Mouse (Mus musculus) kidney, embryonic 14.5 days (tissue): ENCODE data around the gene Uba3. TPM values are rescaled to one million over a fixed set of nuclear protein-coding genes. Genes with fewer than 3 reads are reported as not detected.

Experiments
- ATAC-seq: fragments of 200-750 bp; cut with Nextera tagmentation; 2 replicates; pipeline ENCODE4 v1.8.0; 2017; ENCODE audit warnings: moderate number of reproducible peaks, mild to moderate bottlenecking, moderate TSS enrichment, moderate library complexity; ENCODE audit not compliant: low FRiP score, low TSS enrichment
- H3K27ac ChIP-seq: fragments of 300-500 bp; sonication (generic); 2 replicates; pipeline ENCODE4 v1.5.1; 2014; ENCODE audit warnings: low read depth, mild to moderate bottlenecking, low read length, moderate library complexity, mixed read lengths
- H3K27me3 ChIP-seq: fragments of 300-500 bp; sonication (generic); 2 replicates; pipeline ENCODE4 v1.6.1; 2014; ENCODE audit warnings: mild to moderate bottlenecking, low read length; ENCODE audit not compliant: control insufficient read depth, insufficient read depth
- H3K36me3 ChIP-seq: fragments of 300-500 bp; sonication (generic); 2 replicates; pipeline ENCODE4 v1.6.1; 2014; ENCODE audit warnings: low read length, mixed read lengths; ENCODE audit not compliant: control insufficient read depth, insufficient read depth
- H3K4me1 ChIP-seq: fragments of 300-500 bp; sonication (generic); 2 replicates; pipeline ENCODE4 v1.6.1; 2014; ENCODE audit warnings: low read length, mixed read lengths; ENCODE audit not compliant: control insufficient read depth, insufficient read depth
- H3K4me2 ChIP-seq: fragments of 300-500 bp; sonication (generic); replicated peaks from 2 replicates; pipeline ENCODE4 v1.6.1; 2014; ENCODE audit warnings: low read depth, mild to moderate bottlenecking, low read length
- H3K4me3 ChIP-seq: fragments of 300-500 bp; sonication (generic); 2 replicates; pipeline ENCODE4 v1.5.1; 2014; ENCODE audit warnings: mild to moderate bottlenecking, low read length
- H3K9ac ChIP-seq: fragments of 300-500 bp; sonication (generic); 2 replicates; pipeline ENCODE4 v1.6.1; 2014; ENCODE audit warnings: low read depth, mild to moderate bottlenecking, low read length, moderate library complexity
- H3K9me3 ChIP-seq: fragments of 300-500 bp; sonication (generic); 2 replicates; pipeline ENCODE4 v1.6.1; 2016; ENCODE audit warnings: low read length; ENCODE audit not compliant: control insufficient read depth
- WGBS: fragments of 180-500 bp; shearing (Covaris S2); extraction: QIAGEN DNeasy Blood & Tissue Kit; methylation state at CpG from one replicate; pipeline ENCODE4 v1.1.7; 2014; 5-methylcytosine and 5-hydroxymethylcytosine counted together
- polyA plus RNA-seq: library from polyadenylated mRNA; unstranded; fragments of >200 nt; fragmentation: Nextera tagmentation; extraction: Ambion mirVana; gene quantifications from 2 replicates; pipeline ENCODE4 v1.2.1, GENCODE M21; 2014

The Uba3 gene
- polyA plus RNA-seq, 1 experiment from 2014 or later = 86.5 TPM

DNA sequence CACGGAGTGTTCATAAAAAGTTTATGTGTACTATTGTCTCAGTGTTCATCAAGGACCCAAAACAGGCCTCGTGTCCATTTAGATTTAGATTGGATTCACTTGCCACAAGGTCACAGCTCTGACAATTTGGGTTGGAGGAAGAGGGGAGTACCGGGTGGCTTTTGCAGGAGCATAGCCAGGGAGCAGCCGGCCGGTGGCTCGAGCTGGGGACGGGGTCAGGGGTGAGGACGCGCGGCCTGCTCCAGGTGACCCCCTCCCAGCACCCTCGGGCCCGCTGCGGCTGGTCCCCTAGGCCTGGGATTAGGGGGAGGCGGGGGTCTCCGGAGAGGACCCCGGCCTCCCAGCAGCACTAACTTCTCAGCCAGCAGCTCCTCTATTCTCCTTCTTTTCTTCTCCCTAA, 495 bp downstream of the Uba3 start:
- H3K4me1 ChIP-seq = peaks cover 9% of the 10 kb centered on the region; the same call in 1 of the 2 replicates
- peak overlapping the region; percentile 83 for H3K27ac ChIP-seq
- peak overlapping the region; percentile 96 for H3K9ac ChIP-seq
- H3K36me3 ChIP-seq = peaks cover 9% of the 10 kb centered on the region; the same call in 1 of the 2 replicates
- peak; percentile 51 for ATAC-seq
- peak overlapping the region; percentile 96 for H3K4me3 ChIP-seq
- WGBS = under 1% methylated on average over 16 of the region's 16 CpGs
- no peaks in the 10 kb centered on the region for H3K27me3 ChIP-seq
- H3K9me3 ChIP-seq = no peaks in the 10 kb centered on the region
- peak overlapping the region; percentile 64 for H3K4me2 ChIP-seq

DNA sequence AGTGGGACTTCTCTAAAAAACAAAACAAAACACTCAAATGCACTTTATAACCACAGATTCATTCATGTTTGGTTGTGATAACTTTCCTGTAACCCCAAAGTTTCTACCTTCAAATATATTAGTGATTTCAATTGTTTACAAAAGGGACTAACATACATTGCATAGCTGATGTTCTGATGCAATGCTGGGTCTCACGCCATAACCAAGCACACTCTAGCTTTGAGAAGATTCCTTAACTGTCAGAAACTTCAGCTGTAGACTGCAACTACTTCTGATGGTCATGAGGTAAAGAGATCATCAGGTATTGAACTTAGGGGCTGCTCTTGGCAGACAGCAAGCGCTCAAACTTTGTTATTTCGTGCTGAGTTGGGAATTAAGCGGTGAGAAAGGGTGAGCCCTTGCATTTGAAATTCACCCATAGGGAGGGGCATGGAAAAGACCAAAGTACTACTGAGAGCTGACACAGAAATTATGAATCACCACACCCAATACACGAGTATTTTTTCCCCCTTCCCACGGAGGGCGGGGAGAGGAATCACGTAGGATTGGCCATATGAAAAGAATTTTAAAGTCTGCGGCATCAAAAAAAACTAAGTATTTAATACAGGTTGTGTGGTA, 1.1 kb downstream of the Uba3 start:
- Histone ChIP-seq H3K27me3 (no peaks in the 10 kb centered on the region), H3K9ac (peak overlapping the region; percentile 96), H3K4me2 (peak overlapping the region; percentile 64), H3K36me3 (peaks cover 9% of the 10 kb centered on the region; the same call in 1 of the 2 replicates), H3K9me3 (no peaks in the 10 kb centered on the region), H3K27ac (no peak overlapping the region), H3K4me1 (peaks cover 9% of the 10 kb centered on the region; the same call in 1 of the 2 replicates), H3K4me3 (peak overlapping the region; percentile 96)
- 14% methylated on average over 9 of the region's 9 CpGs for WGBS
- ATAC-seq = no peak

DNA sequence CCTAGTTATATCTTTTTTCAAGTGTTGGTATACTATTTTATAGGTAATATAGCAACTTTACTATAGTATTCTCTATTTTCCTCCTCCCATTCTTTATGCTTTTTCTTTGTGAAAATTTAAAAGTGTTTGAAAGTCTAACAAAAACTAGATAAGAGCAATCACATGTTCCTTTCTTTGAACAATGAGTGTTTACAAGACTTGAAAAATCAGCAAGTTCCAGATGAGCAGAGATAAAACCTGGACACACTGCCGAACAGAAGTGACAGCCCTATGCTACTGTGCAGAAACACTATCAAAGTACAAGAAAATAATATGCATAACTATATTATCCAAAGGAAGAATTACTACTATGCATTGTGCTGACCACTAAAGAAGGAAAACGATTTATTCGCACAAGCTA, 3.0 kb downstream of the Uba3 start:
- H3K27me3 ChIP-seq = no peaks in the 10 kb centered on the region
- no peak overlapping the region for H3K9ac ChIP-seq
- no peak overlapping the region for H3K27ac ChIP-seq
- no peak overlapping the region for H3K4me3 ChIP-seq
- H3K4me1 ChIP-seq = peaks cover 9% of the 10 kb centered on the region; the same call in 1 of the 2 replicates
- H3K4me2 ChIP-seq = no peak overlapping the region
- WGBS = 88% methylated on average over 3 of the region's 3 CpGs
- ATAC-seq = no peak
- no peaks in the 10 kb centered on the region for H3K9me3 ChIP-seq
- H3K36me3 ChIP-seq = peaks cover 16% of the 10 kb centered on the region

DNA sequence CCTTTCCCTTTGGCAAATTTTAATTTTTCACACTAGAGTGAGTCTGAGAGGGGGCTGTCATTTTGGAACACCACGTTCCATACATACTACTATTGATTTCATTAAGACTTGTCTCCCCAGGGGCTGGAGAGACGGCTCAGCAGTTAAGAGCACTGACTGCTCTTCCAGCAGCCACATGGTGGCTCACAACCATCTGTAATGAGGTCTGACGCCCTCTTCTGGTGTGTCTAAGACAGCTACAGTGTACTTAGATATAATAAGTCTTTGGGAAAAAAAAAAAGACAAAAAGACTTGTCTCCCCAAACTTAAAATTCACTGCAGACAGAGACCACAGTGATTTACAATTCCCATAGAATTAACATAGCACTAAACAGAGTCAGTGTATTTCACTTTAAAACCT, 5.0 kb downstream of the Uba3 start:
- H3K4me3 ChIP-seq = no peak overlapping the region
- no peak overlapping the region for H3K27ac ChIP-seq
- no peaks in the 10 kb centered on the region for H3K27me3 ChIP-seq
- peaks cover 31% of the 10 kb centered on the region for H3K36me3 ChIP-seq
- no peaks in the 10 kb centered on the region for H3K9me3 ChIP-seq
- no peak for ATAC-seq
- WGBS = 61% methylated on average over 3 of the region's 3 CpGs
- peaks cover 9% of the 10 kb centered on the region; the same call in 1 of the 2 replicates for H3K4me1 ChIP-seq
- H3K9ac ChIP-seq = no peak overlapping the region
- no peak overlapping the region for H3K4me2 ChIP-seq

DNA sequence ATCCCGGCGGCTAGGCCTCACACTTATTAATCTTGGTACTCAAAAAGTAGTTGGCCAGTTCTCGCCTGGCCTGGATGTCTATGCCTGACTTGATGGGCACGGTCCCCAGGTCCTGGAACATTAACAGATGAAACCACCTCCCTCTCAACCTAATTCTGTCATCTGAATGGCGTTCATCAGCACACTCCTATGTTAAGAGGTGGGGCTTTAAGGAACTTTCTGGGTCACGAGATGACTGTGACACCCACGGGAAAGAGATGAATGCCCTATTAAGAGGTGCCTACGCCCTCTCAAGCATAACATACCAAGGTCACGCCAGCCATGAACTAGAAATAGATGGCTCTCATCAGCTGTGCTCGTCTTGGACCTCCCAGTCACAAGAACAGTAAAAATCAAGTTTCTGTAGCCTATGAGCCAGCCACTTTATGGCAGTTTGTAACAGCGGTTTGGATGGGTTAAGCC, 26.0 kb downstream of the Uba3 start:
- Histone ChIP-seq H3K36me3 (peaks cover 19% of the 10 kb centered on the region), H3K9me3 (no peaks in the 10 kb centered on the region), H3K4me2 (peak overlapping the region; percentile 68), H3K27ac (peak overlapping the region; percentile 93), H3K27me3 (no peaks in the 10 kb centered on the region), H3K9ac (peak overlapping the region; percentile 95), H3K4me1 (peaks cover 11% of the 10 kb centered on the region), H3K4me3 (peak overlapping the region; percentile 95)
- peak; percentile 65 for ATAC-seq
- 5% methylated on average over 11 of the region's 11 CpGs for WGBS

DNA sequence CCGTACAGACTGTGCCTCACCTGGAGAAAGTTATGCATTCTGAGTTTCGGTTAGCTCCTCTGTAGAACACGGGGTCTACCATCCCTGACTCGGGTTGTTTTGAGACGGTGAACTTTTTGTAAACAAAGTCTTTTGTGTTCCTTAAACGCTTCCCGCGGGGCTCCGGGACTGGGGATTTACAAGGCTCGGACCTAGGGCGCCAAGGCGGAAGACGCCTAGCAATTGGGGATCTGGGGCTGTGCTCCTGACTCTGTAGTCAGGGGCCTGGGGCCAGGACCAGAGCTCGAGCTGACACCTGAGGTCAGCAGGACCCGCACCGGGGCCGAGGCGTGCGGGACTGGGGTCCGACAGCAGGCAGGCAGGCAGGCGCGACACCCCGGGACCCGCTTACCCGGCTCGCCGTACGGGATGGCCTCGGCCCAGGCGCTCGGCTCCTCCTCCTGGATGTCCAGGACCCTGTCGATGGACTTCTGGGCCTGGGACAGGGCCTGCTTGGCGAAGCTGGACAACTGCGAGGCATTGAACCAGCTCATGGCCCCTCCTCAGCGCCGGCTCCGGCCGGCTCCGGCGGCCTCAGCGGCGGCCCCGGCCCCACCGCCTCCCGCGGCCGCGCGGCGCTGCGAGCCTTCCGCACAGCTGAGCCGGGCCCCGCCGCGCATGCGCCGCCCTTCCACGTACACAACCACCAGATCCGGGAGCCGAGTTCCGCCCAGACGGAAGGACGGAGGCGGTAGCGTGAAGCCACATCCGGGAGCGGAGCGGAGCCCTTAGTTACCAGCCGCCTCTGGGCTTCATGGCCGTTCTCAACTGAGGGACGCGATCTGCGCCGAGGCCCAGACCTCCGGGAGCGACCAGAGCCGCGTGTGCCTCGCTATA, 26.7 kb downstream of the Uba3 start, which contains the start of gene Tmf1:
TSS of gene Tmf1 (minus strand) at position 632 of the 876 bp plus-strand sequence.
- H3K4me3 ChIP-seq = peak within 1 kb of the TSS; percentile 95
- no peaks in the 10 kb centered on the region for H3K9me3 ChIP-seq
- WGBS = under 1% methylated on average over 67 of the region's 80 CpGs
- peaks cover 15% of the 10 kb centered on the region for H3K36me3 ChIP-seq
- peak within 1 kb of the TSS; percentile 95 for H3K9ac ChIP-seq
- peak within 1 kb of the TSS; percentile 93 for H3K27ac ChIP-seq
- H3K27me3 ChIP-seq = no peaks in the 10 kb centered on the region
- peak within 1 kb of the TSS; percentile 68 for H3K4me2 ChIP-seq
- ATAC-seq = peak; percentile 98
- H3K4me1 ChIP-seq = peaks cover 11% of the 10 kb centered on the region

DNA sequence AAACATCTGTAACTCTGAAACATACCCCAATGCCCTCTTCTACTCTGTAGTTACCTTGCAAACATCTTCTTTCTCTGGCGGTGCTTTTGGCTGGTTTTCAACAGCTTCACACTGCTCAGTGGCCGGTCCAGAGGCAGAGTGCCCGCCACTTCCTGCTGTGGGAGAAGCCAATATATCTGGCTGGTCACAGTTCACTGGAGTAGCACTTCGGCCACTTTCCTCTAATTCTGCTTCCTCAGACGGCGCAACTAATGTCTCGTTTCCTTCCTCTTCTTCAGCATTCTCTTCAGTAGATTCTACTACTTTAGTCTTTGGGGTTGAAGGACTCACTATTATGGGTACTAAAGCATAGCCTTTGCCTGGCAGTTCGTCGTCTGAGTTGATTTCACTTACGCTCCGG, 29.7 kb downstream of the Uba3 start:
- Histone ChIP-seq H3K27ac (no peak overlapping the region), H3K9ac (no peak overlapping the region), H3K27me3 (no peaks in the 10 kb centered on the region), H3K4me1 (peaks cover 11% of the 10 kb centered on the region), H3K4me2 (no peak overlapping the region), H3K36me3 (peaks cover 37% of the 10 kb centered on the region), H3K4me3 (no peak overlapping the region), H3K9me3 (no peaks in the 10 kb centered on the region)
- no peak for ATAC-seq
- 43% methylated on average over 11 of the region's 11 CpGs for WGBS

DNA sequence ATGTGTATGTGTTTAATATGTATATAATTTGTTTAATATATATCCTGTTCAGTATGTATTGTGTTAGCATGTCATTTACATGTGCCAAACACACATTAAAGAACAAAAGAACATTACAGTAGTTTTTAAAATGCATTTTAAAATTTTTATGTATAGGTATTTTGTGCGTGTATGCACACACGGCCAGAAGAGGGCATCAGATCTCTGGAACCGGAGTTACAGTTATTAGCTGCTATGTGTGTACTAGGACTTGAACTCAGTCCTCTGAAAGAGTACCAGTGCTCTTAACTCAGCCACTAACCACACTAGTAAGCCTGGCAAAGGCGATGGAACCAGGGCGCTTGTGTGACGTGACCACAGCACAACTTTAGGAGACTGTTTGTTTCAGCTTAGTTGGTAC, 55.3 kb downstream of the Uba3 start:
- Histone ChIP-seq H3K9me3 (no peaks in the 10 kb centered on the region), H3K27me3 (no peaks in the 10 kb centered on the region), H3K4me1 (peaks cover 6% of the 10 kb centered on the region; the same call in 1 of the 2 replicates), H3K27ac (no peak overlapping the region), H3K4me3 (no peak overlapping the region), H3K36me3 (peaks cover 4% of the 10 kb centered on the region; the same call in 1 of the 2 replicates), H3K4me2 (no peak overlapping the region), H3K9ac (no peak overlapping the region)
- no peak for ATAC-seq
- 84% methylated on average over 6 of the region's 6 CpGs for WGBS
